In the genomic region with DNA sequence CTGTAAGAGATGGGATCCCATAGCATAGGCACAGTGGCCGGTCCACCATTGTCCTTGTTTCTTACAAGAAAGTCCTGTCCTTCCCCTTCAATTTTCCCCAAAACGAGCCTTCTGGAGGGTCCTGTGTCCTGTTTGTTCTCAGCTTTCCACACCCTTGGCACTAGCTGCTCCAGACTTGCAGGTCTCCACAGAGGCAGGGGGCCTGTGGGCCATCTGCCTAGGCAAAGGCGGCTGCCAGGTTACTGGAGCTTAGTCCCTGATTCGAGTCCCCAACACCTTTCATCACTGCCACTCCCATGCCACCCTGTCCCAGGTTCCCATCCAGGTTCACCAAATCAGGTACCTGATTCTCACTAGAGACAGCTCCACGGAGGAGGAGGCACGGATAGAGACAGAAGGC, we compare ENCODE assay signal across 15 mouse cellular contexts.
"Had no signal": no experiment of that assay in that cellular context is flagged by ENCODE, and none has a peak within 500 bp of the region (broad histone marks: within the 10 kb centered on the region; RNA-seq: fewer than 3 reads in every experiment).

No protein-coding gene starts in this region.

- DNase-seq: kidney, adult 9 months; kidney, postnatal 25 days; liver, embryonic 13.5 days; lung, adult 2 months; lung, postnatal 14 days; lung, postnatal 4 days; midbrain, embryonic 14.5 days; right cerebral cortex, adult 18-20 months; right cerebral cortex, postnatal 14 days; right cerebral cortex, postnatal 4 days; thymus, postnatal 25 days had no signal

- H3K27ac ChIP-seq: kidney, postnatal 0 days; liver, embryonic 13.5 days; neural tube, embryonic 12.5 days; neural tube, embryonic 15.5 days; stomach, embryonic 15.5 days had no signal

- H3K4me3 ChIP-seq: liver, embryonic 13.5 days; neural tube, embryonic 12.5 days; neural tube, embryonic 15.5 days; stomach, embryonic 15.5 days had no signal
